Mouse (Mus musculus): Measurements from ENCODE around the gene Ccdc92b.
A peak's percentile ranks its signal among the peaks of the same experiment; 100 is the strongest.

Gene Ccdc92b

DNA sequence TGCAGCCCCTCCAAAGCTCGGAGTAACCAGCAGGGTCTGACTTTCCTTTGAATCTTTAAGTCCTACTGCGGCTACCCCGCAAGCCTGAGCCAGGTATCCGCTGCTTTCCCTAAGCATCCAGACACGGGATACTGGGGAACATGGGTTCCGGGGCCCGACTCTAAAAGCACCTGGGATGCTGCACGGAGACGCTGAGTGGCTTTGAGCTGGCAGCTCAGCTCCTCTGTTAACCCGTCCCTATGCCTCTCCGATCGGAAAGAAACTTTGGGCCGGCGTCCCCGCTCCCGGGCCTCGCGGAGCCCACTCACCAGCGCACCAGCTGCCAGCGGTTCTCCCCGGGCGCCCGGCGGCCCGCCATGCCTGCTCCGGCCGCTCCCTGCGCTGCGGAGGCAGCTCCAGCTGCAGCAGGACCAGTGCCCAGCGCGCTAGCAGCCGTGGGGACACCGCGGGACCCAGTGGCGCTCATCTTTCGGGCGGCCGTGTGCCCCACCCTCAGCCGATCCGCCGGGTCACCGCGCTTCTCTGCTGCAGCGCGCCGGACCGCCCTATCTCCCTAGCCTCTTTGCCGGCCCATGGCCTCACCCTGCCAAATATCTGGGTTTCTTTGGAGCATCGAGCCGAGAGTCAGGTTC, 8.7 kb upstream of the Ccdc92b start, which contains the start of gene Rap1gap2:
Gene Rap1gap2, minus strand, starts transcription at position 371 of the 632 bp plus-strand sequence.
- peak; percentile 39 to 66 for DNase-seq (ENCODE audit: inconsistent age in 2 of 2, low spot score in 1 of 2)

DNA sequence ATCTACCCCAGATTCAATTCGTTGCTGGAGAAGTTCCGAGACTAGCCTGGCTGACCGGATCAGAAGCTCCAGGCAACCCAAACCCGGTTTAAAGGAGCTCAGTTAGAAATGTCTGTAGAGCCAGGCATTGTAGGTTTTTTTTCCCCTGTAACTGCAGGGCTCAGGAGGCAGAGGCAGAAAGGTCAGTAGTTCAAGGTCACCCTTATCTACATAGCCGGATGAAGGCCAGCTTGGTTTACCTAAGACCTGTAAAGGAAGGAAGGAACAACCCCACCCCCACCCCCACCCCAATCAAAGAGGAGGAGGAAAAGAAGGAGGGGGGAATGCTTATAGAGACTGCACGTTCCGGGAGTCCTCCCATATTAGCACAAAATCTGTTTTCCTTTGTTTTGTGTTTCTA, 8.0 kb upstream of the Ccdc92b start:
- no peak for DNase-seq (ENCODE audit: inconsistent age in 2 of 2, low spot score in 1 of 2)

DNA sequence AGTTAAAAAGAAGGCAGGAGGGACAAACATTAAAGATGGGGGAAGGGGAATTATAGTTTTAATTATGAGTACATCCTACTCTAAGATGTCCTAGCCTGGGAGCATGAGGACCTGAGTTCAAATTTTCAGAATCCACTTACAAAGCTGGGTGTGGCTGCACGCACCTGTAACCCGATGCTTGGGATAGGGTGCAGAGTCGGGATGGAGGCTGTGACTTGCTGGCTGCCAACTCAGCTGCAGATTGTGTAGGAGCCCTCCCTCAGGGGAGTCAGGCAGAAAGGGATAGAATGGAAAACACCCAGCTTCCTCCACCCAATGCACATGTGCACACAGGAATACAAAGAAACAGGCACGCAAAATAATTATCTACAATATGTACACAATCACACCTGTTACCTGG, 6.0 kb upstream of the Ccdc92b start:
- DNase-seq (ENCODE audit: inconsistent age in 2 of 2, low spot score in 1 of 2): no peak

DNA sequence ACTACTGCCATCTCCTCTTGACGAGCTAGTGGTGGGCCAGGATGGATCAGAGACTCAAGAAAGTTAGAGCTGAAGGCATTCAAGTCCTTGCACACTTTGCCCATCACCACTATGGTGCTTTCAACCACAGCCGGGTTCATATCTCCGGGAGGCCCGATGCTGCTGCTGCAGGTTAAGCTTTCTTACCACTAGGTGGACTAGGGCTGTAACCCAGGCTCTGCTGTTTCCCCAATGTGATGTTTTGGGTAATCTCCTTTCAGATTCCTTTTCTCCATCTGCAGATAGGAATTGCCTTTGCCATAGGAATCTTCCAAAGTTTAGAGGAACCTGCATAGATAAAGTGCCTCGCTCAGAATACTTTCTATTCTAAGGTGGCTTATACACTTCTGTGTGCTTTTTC, 3.8 kb upstream of the Ccdc92b start:
- DNase-seq (ENCODE audit: inconsistent age in 2 of 2, low spot score in 1 of 2): no peak

DNA sequence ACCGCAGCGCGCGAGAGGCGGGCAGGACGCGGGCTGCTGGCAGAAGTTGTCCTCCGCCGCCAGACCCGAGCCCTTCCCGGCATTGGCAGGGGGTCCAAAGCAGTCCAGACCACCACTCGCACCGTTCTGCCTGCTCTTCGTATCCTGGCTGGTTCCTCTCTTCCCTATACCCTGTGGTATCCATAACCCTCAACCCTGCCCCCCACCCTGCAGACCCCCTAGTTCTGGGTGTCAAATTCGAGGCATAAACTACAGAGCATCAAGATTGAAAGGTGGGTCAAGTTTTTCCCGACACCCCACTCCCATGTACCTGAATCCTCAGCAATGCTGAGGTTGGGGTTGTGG, 523 bp downstream of the Ccdc92b start:
- no peak for DNase-seq (ENCODE audit: inconsistent age in 2 of 2, low spot score in 1 of 2)

DNA sequence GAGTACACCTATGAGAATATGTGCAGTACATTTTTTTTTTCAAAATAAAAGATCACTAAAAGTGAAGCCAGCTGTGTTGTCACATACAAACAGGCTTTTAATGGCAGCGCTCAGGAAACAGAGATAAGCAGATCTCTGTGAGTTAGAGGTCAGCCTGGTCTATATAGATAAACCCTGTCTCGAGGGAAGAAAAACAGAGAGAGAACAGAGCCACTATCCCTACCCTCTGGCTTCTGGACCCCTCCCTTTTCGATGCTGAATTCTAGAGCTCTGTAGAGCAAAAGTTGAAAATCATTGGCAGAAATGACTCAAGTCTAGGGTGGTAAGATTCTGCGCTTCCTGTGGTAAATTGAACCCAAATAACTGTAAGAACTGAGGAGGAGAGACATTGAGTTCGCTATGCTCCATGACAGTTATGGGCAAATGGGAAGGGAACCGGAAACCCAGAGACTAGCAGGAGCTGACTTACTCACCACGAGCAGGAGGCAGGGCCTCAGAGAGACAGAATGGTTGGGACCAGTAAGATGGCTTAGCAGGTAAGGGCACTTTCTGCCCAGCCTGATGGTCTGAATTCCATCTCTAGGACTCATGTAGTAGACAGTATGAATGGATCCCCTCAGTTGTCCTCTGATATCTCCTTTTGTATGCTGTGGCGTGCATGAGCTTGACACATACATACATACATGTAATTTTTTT, 2.7 kb downstream of the Ccdc92b start:
- no peak for DNase-seq (ENCODE audit: inconsistent age in 2 of 2, low spot score in 1 of 2)

DNA sequence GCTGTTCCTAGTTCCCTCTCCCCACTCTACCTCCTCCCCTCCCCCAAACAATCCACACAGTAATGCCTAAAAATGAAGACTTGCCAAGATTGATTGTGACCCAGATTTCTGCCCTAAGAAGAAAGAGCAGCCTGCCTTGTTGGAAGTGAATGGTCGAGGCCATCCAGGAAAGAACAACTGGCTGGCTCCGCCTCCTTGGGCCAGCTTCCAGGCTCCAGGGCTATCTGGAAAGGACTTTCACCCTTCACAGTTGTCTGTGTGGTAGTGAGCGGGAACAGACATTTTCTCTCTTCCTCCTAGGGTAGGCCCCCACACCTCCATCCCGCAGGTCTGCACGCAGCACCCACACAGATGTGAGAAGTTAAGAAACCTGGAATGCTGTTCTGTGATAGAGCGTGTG, 4.3 kb downstream of the Ccdc92b start:
- peak; percentile 60 to 83 for DNase-seq (ENCODE audit: inconsistent age in 2 of 2, low spot score in 1 of 2)

DNA sequence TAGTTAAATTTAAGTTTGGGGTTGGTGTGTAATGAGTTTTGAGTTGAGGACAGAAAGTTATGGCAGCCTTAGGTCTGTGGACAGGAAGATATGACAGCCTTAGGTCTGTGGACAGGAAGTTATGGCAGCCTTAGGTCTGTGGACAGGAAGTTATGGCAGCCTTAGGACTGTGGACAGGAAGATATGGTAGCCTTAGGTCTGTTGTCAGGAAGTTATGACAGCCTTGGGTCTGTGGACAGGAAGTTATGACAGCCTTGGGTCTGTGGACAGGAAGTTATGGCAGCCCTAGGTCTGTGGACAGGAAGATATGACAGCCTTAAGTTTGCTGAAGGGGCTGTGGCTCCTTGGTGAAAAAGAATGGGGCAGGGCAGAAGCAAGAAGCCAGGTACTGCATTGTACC, 5.9 kb downstream of the Ccdc92b start:
- DNase-seq (ENCODE audit: inconsistent age in 2 of 2, low spot score in 1 of 2): no peak

DNA sequence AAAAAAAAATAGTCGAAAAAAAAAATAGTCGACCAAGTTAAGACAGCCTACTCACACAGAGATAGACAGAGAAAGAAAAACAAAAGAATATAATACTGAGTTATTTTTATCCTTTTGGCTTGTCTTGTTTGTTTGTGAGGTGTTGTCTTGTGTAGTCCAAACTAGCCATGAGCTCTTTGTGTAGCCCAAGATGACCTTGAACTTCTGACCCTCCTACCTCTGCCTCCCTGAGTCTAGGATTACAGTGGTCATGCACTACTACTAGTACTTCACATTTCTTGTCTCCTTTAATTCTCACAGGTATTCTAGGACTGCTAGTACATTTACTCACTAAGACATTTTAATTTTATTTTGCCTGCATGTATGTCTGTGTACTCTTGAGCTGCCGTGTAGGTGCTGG, 8.1 kb downstream of the Ccdc92b start:
- no peak for DNase-seq (ENCODE audit: inconsistent age in 2 of 2, low spot score in 1 of 2)

DNA sequence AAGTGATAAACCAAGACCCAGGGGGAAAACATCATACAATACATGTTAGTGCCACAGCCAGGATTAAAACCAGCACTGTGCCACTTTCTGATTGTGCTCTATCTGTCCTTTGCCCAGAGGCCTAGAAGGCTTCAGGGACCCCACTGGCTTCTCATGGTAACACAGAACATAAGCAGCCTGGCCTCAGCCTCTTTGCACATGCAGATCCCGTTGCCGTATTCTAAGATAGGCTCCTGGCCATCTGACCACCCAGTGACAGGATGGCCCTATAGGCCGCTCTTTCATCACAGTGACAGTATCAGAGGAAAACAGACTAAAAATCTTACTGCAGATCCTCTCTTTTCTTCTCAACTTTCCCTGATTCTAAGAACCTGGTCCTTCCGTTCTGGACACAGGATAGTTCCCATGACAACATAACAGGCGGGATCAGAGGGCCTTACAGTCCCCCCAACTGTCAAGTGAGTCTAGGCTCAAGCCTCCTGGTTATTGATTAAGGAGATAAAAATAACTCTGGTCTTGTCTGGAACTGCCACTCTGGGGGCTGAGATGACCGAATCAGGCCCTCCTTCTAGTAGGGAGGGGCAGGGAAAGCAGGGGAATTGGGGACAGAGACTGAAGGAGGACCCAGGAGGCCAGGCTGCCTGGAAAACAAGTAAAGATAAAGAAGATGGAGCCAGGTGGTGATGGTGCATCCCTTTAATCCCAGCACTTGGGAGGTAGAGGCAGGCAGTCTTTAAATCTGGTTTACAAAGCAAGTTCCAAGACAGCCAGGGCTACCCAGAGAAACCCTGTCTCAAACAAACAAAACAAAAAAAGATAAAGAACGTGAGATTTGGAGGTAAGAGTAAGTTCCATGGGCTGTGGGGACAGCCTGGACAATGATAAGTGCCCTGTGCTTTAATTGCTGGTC, 12.7 kb downstream of the Ccdc92b start:
- DNase-seq (ENCODE audit: inconsistent age in 2 of 2, low spot score in 1 of 2): no peak

DNA sequence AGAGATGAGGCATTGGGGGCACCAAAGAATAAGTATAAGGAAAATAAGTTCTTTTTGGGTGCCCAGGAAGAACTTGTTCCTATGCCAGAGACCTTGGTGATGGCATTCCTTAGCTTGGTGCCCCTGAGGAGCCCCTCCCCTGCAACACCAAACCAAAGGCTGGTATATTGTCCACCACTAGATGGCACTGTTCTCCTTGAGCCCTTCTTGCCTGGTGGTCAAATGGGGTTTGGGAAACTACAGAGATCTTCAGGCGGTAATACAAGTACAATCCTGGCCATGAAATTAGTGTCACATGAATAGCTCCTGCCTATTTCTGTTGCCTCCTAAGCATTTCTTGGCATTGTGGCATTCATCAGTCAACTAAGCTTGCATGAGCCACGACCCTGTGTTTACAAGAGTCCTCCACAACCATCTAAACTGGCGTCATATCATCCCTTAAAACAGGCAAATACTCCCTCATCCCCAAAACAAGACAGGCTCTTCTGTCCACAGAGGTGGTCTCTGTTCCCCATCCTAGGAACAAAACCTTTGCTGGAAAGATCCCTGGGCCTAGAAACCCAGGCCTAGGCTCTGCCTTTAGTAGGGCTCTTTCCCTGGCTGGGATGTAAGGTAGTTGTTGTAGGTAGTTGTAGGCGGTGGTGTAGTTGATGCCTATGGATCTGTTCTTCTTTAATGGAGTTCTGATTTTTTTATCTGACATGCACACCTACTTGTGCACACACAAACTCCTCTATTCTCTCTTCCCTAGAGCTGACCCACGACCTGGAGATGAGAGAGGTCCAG, 15.3 kb downstream of the Ccdc92b start:
- peak; percentile 63 to 90 for DNase-seq (ENCODE audit: inconsistent age in 2 of 2, low spot score in 1 of 2)

DNA sequence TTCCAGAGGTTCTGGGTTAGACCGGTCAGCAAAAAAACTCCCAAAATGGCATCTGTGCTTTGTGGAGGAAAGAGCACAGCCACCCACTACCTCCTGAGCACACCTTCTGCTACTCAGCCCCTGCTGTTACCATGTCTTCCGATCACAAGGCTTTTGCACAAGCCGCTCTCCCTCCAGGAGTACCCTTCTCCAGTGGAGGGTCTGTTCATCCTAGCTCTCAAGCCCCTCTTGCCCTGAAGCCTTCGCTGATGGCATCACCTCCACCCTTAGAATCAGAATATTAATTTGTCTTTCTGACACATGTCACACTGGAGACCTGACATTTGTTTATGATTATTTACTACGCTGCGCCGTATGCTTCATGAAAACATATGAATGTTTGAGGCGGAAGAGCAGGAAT, 18.1 kb downstream of the Ccdc92b start:
- DNase-seq (ENCODE audit: inconsistent age in 2 of 2, low spot score in 1 of 2): no peak

DNA sequence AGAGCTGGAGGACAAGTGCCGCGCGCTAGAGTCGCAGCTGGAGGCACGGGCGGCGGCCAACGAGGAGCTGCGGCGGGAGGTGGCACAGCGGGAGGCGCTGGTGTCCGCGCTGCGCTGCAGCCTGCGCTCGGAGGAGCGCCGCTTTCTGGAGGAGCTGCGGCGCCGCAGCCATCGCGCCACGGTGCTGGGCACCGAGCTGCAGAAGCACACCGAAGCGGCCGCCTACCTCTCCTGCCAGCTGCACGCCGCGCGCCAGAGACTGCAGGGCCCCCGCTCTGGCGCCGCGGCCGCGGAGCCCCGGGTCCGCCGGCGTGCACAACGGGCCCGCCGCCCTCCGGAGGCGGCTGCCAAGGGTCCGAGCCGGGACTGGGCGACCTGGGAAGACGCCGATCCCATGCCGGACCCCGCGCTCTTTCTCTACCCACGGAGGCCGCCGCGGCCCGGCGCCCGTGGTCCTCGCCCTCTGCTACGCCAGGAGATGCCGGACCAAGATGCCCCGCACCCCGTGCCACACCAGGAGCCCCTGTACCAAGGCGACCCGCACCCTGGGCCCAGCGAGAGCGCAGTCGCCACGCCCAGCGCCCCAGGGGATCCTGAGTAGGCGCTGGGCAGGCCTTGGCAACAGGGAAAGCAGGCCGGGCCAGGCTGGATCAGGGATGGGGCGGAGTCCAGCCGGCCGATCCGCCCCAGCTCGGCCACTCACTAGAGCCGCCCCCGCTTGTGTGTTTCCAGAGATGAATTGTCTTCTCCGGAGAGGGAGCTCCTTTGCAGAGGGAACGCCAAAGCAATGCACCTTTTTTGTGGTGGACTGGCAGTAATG, 18.8 kb downstream of the Ccdc92b start:
- peak; percentile 91 to 96 for DNase-seq (ENCODE audit: inconsistent age in 2 of 2, low spot score in 1 of 2)

DNA sequence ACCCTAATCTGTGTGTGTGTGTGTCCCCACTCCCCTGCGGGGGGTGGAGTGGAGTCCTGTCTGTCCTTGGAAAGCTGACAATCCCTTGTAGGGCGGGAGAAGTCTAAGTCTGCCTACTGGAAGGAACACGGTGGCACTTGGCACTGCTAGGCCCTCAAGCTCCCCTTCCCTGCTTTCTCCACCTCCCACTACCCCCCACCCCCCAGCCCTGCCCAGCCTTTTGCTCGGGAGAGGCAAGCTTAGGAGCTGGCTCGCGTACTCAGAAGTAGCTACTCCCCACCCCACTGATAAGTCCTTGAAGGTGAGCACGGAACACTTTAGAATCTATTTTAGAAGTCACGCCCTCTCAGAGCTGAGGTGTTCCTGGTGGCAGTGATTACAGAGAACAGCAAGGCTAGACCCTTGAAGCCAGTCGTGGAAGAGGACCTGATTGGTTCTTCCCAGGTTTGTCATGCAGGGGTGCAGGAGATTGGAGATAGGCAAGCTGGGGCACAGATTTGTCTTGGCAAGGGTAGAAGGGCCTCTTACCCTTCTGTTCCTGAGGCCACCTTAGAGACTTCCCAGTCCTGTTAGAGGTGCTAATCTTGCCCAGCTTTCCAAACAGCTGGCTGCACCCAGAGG, 19.5 kb downstream of the Ccdc92b start:
- DNase-seq (ENCODE audit: inconsistent age in 2 of 2, low spot score in 1 of 2): peak in 1 of 2 experiments; percentile 74

DNA sequence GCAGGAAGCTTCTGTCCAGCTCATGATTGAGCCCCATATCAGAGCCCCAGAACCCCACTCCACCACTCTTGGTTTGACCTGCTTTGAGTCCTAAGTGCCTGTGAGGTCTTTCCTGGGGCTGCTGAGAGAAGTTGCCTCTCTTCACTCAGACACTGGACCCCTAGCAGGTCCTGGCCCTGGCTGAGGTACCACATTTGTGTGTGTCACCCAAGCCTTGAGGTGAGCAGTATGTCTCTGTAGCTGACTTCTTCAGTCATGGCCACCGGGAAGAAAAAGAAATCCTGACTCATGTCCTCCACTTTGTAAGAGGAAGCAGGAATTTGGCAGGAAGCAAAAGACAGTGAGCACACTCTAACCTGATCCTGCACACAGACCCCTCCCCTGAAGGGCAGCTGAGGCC, 20.2 kb downstream of the Ccdc92b start:
- DNase-seq (ENCODE audit: inconsistent age in 2 of 2, low spot score in 1 of 2): peak in 1 of 2 experiments; percentile 64

DNA sequence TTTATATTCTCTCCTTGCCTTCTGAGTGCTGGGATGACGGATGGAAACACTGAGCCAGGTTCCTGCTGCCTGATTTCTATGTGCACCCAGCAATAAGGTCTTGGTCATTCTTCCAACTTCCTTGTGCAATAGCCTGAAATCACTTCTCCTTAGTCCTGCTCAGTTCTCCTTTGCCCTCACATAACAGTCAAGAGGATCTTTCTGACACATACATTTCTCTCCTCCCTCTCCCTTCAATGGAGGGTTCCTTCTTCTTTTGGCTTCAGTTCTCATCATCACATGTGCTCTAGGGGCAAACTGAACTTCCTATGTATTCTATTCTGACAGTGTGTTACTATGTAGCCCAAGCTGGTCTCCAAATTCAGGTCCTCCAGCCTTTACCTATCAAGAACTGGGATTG, 28.6 kb downstream of the Ccdc92b start:
- DNase-seq (ENCODE audit: inconsistent age in 2 of 2, low spot score in 1 of 2): peak in 1 of 2 experiments; percentile 68

DNA sequence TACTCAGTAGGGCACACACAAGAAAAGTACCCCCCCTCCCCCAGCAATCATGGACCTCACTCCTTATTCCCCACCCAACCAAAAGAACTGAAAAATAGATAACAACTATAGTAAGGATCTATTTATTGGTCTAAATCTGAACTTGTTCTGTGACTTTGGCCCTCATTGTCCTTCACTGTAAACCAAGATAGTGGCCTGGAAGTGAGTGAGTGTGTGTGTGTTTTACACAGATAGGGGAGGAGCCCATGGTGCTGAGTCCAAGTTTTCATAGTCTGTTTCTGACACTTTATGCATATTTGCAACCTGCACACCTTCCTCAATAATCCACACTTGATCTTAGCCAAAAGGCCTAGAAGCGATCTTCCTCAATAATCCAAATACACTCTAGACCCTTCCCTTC, 29.3 kb downstream of the Ccdc92b start:
- DNase-seq (ENCODE audit: inconsistent age in 2 of 2, low spot score in 1 of 2): no peak

DNA sequence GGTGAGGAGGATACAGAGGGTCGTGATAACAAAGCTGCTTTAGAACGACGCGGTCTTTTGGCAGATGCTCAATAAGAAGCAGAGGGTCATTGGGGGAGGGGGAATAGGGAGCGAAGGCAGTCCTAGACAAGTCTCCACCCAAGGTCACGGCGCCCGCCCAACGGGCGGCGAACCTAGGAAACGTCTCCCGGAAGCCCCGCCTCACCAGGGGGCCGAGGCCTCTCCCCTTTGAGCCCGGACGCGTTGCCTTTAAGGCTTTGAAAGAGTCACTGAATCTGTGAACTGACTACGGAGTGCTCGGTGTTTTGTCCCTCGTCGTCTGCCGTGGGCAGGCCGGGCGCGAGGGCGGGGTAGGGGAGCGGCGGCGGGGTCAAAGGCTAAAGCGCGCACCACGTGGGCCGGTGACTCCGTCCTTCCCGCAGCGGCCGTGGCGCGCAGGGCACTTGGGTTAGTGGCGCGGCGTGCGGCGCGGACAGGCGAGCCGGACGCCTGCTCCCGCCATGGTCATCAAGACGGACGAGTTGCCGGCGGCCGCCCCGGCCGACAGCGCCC, 29.8 kb downstream of the Ccdc92b start, which contains the start of gene Cluh:
Gene Cluh, plus strand, starts transcription at position 401 of the 552 bp plus-strand sequence.
- peak; percentile 99 to 100 for DNase-seq (ENCODE audit: inconsistent age in 2 of 2, low spot score in 1 of 2)

All from adrenal gland, adult (tissue).